Mouse (Mus musculus): Measurements from ENCODE around the gene Fcer2a.

GRCm38 (mm10) chr8:3652845-3653244 is 41.1 kb downstream of the Fcer2a start:
- TF ChIP-seq CHD2 (IDR thresholded peaks at IDR 0.05; ENCODE audit: low read depth, low read length) (no peak), HCFC1 (IDR thresholded peaks at IDR 0.05; ENCODE audit: borderline replicate concordance, insufficient read depth, low read length) (no peak), ZNF384 (IDR thresholded peaks at IDR 0.05; ENCODE audit: low read depth, low read length) (no peak), ZC3H11A (IDR thresholded peaks at IDR 0.05; ENCODE audit: borderline replicate concordance, low read depth, low read length) (no peak)

All from ES-E14 (cell line).